Mouse (Mus musculus) midbrain, embryonic 13.5 days (tissue): ENCODE measurements around the gene Tbc1d10c. TPM values are rescaled to one million over a fixed set of nuclear protein-coding genes. Genes with fewer than 3 reads are reported as not detected.

Source experiments
- ATAC-seq: fragments of 200-750 bp; cut with Nextera tagmentation; 2 replicates; pipeline ENCODE4 v1.8.0; 2017; ENCODE audit warnings: mild to moderate bottlenecking, moderate TSS enrichment, moderate library complexity
- H3K27ac ChIP-seq: fragments of 300-500 bp; sonication (generic); 2 replicates; pipeline ENCODE4 v1.5.1; 2015; ENCODE audit warnings: inconsistent platforms, mild to moderate bottlenecking, moderate library complexity
- H3K27me3 ChIP-seq: fragments of 300-500 bp; sonication (generic); 2 replicates; pipeline ENCODE4 v1.6.1; 2015; ENCODE audit warnings: mild to moderate bottlenecking, inconsistent platforms
- H3K36me3 ChIP-seq: fragments of 300-500 bp; sonication (generic); 2 replicates; pipeline ENCODE4 v1.6.1; 2015; ENCODE audit warnings: mild to moderate bottlenecking, inconsistent platforms
- H3K4me1 ChIP-seq: fragments of 300-500 bp; sonication (generic); replicated peaks from 2 replicates; pipeline ENCODE4 v1.6.1; 2015; ENCODE audit warnings: inconsistent platforms
- H3K4me2 ChIP-seq: fragments of 300-500 bp; sonication (generic); replicated peaks from 2 replicates; pipeline ENCODE4 v1.6.1; 2015; ENCODE audit warnings: moderate library complexity, mild to moderate bottlenecking, inconsistent platforms
- H3K4me3 ChIP-seq: fragments of 300-500 bp; sonication (generic); replicated peaks from 2 replicates; pipeline ENCODE4 v1.5.1; 2015; ENCODE audit warnings: mild to moderate bottlenecking, inconsistent platforms
- H3K9ac ChIP-seq: fragments of 300-500 bp; sonication (generic); replicated peaks from 2 replicates; pipeline ENCODE4 v1.6.1; 2015; ENCODE audit warnings: mild to moderate bottlenecking, inconsistent platforms
- H3K9me3 ChIP-seq: fragments of 300-500 bp; sonication (generic); 2 replicates; pipeline ENCODE4 v1.6.1; 2016; ENCODE audit warnings: mild to moderate bottlenecking, inconsistent platforms
- WGBS: fragments of 180-500 bp; shearing (Covaris S2); methylation state at CpG from one replicate; pipeline ENCODE4 v1.1.7; 2015; 5-methylcytosine and 5-hydroxymethylcytosine counted together
- polyA plus RNA-seq: library from polyadenylated mRNA; unstranded; fragments of >200 nt; fragmentation: Nextera tagmentation; extraction: Ambion mirVana; gene quantifications from 2 replicates; pipeline ENCODE4 v1.2.1, GENCODE M21; 2015

The Tbc1d10c gene
- polyA plus RNA-seq, 1 experiment from 2014 or later: 0.78 TPM

DNA sequence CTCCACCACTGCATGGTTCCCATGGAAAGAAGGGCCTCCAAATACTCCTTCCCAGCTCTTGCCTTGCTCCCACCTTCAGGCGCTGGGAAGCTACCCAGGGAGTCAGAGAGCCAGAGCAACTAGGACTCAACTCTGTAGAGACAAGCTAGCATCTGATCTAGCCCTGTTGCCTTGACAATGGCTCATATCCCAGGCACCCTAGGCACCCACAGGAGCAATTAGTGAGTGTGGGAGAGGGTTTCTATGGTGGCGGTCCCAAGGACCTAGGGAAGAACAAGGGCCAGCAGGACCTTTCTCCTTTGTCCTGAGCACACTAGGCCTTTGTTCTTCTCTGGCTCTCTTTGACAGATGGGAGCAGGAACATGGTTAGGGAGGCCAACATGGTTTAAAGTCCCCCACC lies 7.4 kb downstream of the Tbc1d10c start:
- H3K4me2 ChIP-seq: no peak overlapping the region
- 63% methylated on average over 2 of the region's 2 CpGs for WGBS

DNA sequence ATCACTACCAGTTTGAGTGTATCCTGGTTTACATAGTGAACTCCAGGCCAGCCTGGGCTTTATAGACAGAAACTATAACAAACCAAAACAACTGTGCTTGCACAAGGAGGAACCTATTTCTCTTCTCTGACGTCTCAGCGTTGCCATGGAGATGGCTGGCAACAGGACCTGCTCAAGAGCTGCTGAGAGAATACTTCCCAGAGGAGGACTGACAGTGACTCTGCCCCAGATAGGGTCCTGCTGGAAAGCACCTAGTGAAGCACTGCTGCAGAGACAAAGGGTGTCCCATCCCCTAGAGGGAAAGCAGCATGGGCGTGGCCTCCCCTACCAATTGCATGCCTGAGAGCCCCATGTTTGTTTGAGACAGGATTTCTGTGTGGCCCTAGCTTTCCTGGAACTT lies 9.2 kb downstream of the Tbc1d10c start:
- 0 out of 2 replicates have a peak, but pooled peaks cover 2% of the 10 kb centered on the region for H3K27me3 ChIP-seq
- H3K9me3 ChIP-seq: no peaks in the 10 kb centered on the region
- no peaks in the 10 kb centered on the region for H3K36me3 ChIP-seq
- no peak overlapping the region for H3K27ac ChIP-seq
- 39% methylated on average over 3 of the region's 3 CpGs for WGBS
- H3K4me1 ChIP-seq: peaks cover 9% of the 10 kb centered on the region
- ATAC-seq: no peak
- H3K4me2 ChIP-seq: no peak overlapping the region
- H3K4me3 ChIP-seq: no peak overlapping the region
- H3K9ac ChIP-seq: peak overlapping the region; percentile 28; the same call in 1 of the 2 replicates

More for the DNA sequence above, 7.4 kb downstream of the Tbc1d10c start:
- no peak overlapping the region for H3K9ac ChIP-seq
- H3K36me3 ChIP-seq: no peaks in the 10 kb centered on the region
- ATAC-seq: no peak
- no peak overlapping the region for H3K4me3 ChIP-seq
- H3K27ac ChIP-seq: no peak overlapping the region
- H3K27me3 ChIP-seq: no peaks in the 10 kb centered on the region
- H3K9me3 ChIP-seq: no peaks in the 10 kb centered on the region
- peaks cover 9% of the 10 kb centered on the region for H3K4me1 ChIP-seq

DNA sequence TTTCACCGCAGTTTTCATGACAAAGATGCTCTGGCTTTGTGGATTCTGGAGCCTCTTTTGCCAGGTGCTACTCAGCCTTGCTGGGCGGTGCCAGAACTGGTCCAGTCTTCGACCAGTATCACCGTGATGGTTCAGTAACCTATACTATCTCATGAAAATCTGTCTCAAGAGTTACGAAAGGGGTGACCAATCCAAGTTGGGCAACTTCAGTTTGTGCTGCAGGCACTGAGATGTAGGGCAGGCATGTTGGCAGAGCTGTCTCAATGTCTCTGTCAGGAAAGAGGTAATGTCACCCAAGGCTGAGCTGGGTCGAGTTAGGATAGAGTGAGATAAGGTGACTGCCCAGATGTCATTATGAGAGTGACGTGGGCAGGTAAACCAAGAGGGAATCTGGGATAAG lies 10.7 kb downstream of the Tbc1d10c start:
- H3K4me1 ChIP-seq: peaks cover 14% of the 10 kb centered on the region
- H3K36me3 ChIP-seq: no peaks in the 10 kb centered on the region
- H3K9me3 ChIP-seq: no peaks in the 10 kb centered on the region
- H3K4me2 ChIP-seq: no peak overlapping the region
- H3K27ac ChIP-seq: no peak overlapping the region
- H3K9ac ChIP-seq: no peak overlapping the region
- H3K27me3 ChIP-seq: 0 out of 2 replicates have a peak, but pooled peaks cover 3% of the 10 kb centered on the region
- ATAC-seq: no peak
- 92% methylated on average over 7 of the region's 7 CpGs for WGBS
- H3K4me3 ChIP-seq: no peak overlapping the region

DNA sequence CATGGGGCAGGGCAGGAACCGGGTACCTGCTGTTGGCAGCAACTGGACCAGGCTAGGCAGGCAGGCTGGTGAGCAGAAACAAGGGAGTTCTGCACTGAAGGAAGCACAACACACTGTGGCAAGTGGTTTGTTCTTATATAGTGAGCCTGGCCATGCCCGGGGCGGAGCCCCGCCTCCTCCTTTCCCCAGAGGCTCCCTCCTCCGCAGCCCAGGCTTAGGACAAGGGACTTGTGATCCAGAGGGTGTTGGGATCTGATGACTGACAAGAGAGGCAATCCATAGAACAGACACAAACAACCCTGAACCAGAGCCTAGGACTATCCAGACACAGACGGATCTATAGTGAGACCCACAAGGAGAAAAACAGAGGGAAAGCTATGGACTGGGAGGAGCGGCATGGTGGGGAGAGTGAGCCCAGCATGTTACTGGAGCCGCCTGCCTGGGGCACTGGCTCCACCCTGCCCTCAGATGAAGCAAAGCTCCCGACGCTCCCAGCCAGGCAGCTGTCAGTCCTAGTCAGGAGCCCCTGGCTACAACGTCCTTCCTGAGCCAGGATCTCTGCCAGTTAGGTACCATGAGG lies 15.6 kb downstream of the Tbc1d10c start, which contains the start of gene Carns1:
Gene Carns1, minus strand, starts transcription at position 112 of the 580 bp plus-strand sequence.
- Histone ChIP-seq H3K9ac (peak within 1 kb of the TSS; percentile 24), H3K36me3 (no peaks in the 10 kb centered on the region), H3K4me3 (no peak within 1 kb of the TSS), H3K4me2 (peak within 1 kb of the TSS; percentile 40), H3K9me3 (no peaks in the 10 kb centered on the region), H3K27me3 (0 out of 2 replicates have a peak, but pooled peaks cover 3% of the 10 kb centered on the region), H3K27ac (no peak within 1 kb of the TSS), H3K4me1 (peaks cover 10% of the 10 kb centered on the region)
- 2% methylated on average over 11 of the region's 11 CpGs for WGBS
- peak; percentile 75 for ATAC-seq

DNA sequence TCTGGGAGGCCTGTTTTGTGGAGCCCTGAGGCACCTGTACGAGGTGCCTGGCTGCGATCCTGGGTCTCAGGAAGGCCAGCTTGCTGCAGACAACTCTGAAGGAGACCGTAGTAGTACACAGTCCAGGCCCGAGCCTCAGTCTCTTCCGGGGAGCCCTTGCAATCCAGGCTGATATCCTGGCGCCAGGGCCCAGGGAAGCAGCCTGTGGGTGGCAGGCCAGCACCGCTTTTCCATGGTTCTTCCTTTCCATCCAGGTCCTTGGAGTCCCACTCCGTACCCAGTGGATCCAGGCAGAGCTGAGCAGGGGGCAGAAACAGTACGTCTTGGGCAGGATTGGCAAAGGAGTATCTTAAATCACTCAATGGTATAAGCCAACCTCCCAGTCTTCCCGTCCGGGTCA lies 18.2 kb downstream of the Tbc1d10c start:
- no peak overlapping the region for H3K4me2 ChIP-seq
- no peak overlapping the region for H3K27ac ChIP-seq
- H3K9ac ChIP-seq: no peak overlapping the region
- 0 out of 2 replicates have a peak, but pooled peaks cover 3% of the 10 kb centered on the region for H3K27me3 ChIP-seq
- no peak for ATAC-seq
- peaks cover 19% of the 10 kb centered on the region for H3K4me1 ChIP-seq
- no peaks in the 10 kb centered on the region for H3K9me3 ChIP-seq
- no peaks in the 10 kb centered on the region for H3K36me3 ChIP-seq
- 61% methylated on average over 11 of the region's 11 CpGs for WGBS
- no peak overlapping the region for H3K4me3 ChIP-seq

DNA sequence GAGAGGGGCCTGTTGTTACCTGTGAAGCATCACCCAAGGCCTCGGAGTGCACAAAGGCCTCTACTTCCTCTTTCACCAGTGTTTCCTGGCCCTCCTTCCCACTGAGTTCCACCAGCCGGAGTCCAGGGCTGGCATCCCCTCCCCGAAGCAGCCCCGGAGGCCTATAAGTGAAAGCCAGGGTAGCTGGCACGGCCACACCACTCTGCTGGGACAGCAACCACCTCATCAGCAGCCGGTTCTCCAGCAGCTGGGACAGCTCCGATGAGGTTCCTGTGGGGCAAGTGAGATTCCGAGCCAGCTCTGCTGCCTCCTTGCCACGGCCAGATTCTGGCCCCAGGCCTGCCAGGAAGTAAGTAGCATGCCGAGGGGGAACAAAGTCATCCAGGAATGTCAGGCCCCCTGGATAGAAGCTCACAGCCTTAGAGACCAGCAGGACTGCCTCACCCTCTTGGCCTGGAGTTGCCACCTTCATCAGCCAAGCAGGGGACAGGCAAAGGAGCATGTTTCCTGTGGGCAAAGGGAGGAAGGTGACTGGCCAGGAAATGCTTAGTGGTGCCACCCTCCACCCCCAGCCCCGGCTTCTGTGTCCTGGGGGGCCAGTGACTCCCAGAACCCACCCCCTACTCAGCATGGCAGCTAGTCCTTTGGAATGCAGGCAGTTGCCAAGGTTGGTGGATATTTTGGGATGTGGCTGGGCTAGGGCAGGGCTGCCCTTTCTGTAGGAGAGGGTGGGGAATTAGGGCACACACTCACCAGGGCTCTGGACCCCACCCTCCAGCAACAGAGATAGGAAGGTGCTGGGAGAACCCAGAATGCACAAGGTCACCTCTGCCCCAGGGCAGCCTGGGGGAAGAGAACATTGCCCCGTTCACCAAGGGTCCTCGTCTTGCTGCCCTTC lies 19.4 kb downstream of the Tbc1d10c start:
- Histone ChIP-seq H3K27me3 (no peaks in the 10 kb centered on the region), H3K9me3 (no peaks in the 10 kb centered on the region), H3K4me1 (peaks cover 19% of the 10 kb centered on the region), H3K9ac (peak overlapping the region; percentile 43), H3K4me2 (no peak overlapping the region), H3K27ac (no peak overlapping the region), H3K36me3 (no peaks in the 10 kb centered on the region), H3K4me3 (no peak overlapping the region)
- ATAC-seq: no peak
- 77% methylated on average over 13 of the region's 13 CpGs for WGBS

DNA sequence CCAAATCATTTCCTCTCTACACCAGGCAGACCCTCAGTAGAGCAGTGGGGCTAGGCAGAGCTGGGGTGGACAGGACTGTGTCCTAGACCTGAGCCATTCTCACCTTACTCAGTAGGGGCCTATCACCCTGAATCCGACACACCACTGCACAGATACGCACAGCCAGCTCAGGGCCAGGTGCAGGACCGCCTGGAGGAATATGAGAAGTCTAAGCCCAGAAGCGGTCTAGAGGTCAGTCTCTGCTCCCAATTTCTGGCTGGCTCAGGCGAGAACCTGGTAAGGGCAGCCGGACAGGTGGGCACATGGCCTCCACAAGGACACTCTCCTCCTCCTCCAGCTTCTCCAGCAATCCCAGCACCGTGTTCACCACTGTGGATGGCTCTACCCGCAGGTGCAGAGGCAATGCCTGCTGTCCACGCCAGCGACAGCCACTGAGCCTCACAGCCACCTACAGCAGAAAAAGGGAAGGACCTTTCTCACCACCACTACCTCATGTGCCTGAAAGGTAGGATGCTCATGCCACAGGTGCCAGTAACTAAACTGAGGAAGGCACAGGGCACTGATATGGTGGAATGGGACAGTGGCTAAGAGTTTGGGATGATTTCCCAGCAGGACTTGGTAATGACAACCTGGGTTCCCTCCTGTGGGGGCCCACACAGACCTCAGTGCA lies 20.2 kb downstream of the Tbc1d10c start:
- no peak overlapping the region for H3K4me2 ChIP-seq
- H3K4me1 ChIP-seq: peaks cover 19% of the 10 kb centered on the region
- no peaks in the 10 kb centered on the region for H3K9me3 ChIP-seq
- no peak for ATAC-seq
- no peak overlapping the region for H3K4me3 ChIP-seq
- no peak overlapping the region for H3K9ac ChIP-seq
- H3K27me3 ChIP-seq: no peaks in the 10 kb centered on the region
- WGBS: 91% methylated on average over 10 of the region's 10 CpGs
- H3K36me3 ChIP-seq: no peaks in the 10 kb centered on the region
- H3K27ac ChIP-seq: no peak overlapping the region

DNA sequence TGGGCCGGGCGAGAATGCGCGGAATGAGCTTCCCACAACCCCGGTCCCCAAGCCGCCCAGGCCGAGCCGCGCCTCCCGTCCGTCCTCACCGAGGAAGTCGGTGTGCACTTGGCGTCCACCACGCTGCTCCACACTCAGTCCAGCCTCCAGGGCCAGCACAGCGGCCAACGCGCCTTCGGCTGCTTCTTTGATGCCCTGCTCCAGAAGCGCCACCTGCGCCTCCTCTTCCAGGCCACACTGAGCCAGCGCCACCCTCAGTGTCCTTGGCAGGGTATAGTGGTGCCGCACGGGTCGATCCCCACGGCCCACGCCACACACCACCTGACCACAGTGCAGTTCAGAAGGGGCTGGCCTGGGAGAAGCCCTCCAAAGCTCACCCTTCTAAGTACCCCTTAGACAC lies 21.3 kb downstream of the Tbc1d10c start:
- Histone ChIP-seq H3K9ac (peak overlapping the region; percentile 77), H3K36me3 (no peaks in the 10 kb centered on the region), H3K4me3 (peak overlapping the region; percentile 42), H3K4me2 (peak overlapping the region; percentile 70), H3K27me3 (no peaks in the 10 kb centered on the region), H3K4me1 (peaks cover 9% of the 10 kb centered on the region), H3K9me3 (no peaks in the 10 kb centered on the region), H3K27ac (peak overlapping the region; percentile 90)
- 6% methylated on average over 27 of the region's 27 CpGs for WGBS
- ATAC-seq: peak; percentile 79

DNA sequence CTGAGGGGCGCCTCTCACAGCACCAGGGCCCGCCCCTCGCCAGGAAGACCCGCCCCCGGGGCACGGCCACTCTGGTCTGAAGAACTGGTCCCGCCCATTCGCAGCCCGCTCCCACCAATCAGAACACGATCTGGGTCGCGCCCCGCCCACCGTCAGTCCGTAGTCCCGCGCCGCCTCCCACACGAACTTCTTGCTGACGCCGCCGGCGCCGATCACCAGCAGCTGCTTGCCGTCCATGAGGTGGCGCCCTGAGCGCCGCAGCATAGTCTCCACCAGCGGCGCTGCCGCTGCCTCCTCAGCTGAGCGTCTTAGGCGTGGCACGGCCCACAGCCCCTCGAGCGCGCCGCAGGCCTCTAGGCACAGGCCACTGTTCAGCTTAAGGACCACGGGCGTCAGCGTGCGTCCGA lies 21.7 kb downstream of the Tbc1d10c start:
- peak; percentile 97 for ATAC-seq
- Histone ChIP-seq H3K27ac (peak overlapping the region; percentile 90), H3K4me1 (peaks cover 9% of the 10 kb centered on the region), H3K9me3 (no peaks in the 10 kb centered on the region), H3K36me3 (no peaks in the 10 kb centered on the region), H3K27me3 (no peaks in the 10 kb centered on the region), H3K4me2 (peak overlapping the region; percentile 70), H3K9ac (peak overlapping the region; percentile 77), H3K4me3 (peak overlapping the region; percentile 42)
- 1% methylated on average over 42 of the region's 43 CpGs for WGBS

DNA sequence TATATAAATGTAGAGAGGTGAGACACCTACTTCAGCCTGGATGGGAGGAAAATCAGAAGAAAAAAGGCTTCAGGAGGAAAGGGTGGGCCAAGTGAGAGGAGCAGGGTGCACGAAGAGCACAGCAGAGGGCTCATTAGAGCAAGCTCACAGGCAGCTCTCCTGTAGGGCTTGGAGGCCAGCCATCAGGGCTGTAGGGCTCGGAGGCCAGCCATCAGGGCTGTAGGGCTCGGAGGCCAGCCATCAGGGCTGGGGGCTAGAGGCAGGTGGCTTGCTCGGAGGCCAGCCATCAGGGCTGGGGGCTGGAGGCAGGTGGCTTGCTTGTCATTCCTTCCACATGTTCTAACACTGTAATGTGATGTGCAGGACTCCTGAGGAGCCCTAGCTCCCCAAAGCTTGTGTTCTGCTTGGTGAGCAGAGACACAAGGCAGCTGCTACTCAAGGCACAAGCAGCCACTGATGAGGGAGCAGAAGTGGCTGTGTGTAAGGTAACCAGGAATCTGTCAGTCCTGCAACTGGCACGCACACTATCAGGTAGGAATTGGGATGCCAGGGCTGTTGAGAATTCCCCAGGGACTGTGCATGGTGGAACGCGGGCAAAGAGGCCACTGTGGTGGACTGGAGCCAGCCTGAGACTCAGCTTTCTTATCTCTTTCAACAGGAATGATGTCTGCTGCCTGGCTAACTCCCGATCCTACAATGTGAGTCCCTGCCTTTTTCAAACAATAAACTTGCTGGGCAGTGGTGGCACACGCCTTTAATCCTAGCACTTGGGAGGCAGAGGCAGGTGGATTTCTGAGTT lies 24.2 kb downstream of the Tbc1d10c start:
- Histone ChIP-seq H3K9ac (no peak overlapping the region), H3K27me3 (no peaks in the 10 kb centered on the region), H3K36me3 (no peaks in the 10 kb centered on the region), H3K4me3 (no peak overlapping the region), H3K27ac (no peak overlapping the region), H3K9me3 (no peaks in the 10 kb centered on the region), H3K4me1 (peaks cover 24% of the 10 kb centered on the region), H3K4me2 (no peak overlapping the region)
- no peak for ATAC-seq
- 85% methylated on average over 9 of the region's 9 CpGs for WGBS

DNA sequence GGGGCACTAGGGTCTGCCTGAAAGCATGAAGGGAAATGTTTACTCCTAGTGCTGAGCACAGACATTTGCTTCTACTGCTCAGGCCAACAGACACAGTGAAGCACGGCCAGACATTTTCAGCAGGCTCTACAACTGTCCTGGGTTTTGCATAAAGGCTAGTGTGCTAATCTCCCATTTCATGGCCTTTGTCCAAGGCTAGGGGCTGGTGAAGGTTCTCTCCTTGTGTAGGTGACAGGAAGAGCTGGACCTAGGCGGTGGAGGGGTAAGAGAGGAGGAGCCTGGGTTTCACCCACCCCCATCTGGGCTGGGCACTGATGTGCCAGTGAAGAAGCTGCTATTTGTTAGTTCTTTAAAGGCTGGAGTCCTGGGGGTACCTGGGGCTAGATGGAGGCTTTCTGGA lies 26.4 kb downstream of the Tbc1d10c start:
- Histone ChIP-seq H3K4me3 (no peak overlapping the region), H3K4me1 (peaks cover 22% of the 10 kb centered on the region), H3K27me3 (no peaks in the 10 kb centered on the region), H3K27ac (no peak overlapping the region), H3K9me3 (no peaks in the 10 kb centered on the region), H3K36me3 (peaks cover 16% of the 10 kb centered on the region), H3K4me2 (no peak overlapping the region), H3K9ac (no peak overlapping the region)
- 83% methylated on average over 2 of the region's 2 CpGs for WGBS
- no peak for ATAC-seq
